Mouse (Mus musculus): Measurements from ENCODE around the gene Prdx2.

DNA sequence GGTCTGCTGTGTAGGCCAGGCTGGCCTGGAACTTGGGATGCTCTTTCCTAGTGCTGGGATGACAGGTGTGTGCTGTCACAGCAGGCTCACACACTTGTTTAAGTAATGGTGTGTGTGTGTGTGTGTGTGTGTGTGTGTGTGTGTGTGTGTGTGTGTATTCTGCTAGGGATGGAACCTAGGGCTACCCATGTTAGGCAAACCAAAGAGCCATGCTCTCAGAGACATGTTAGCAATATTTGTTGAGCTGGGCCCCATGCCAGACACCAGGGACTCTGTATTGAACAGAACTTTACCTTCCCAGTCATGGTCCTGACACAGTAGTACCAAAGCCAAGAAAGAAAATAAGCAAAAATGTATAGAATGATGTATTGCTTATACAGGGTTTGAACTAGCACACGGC is 41.9 kb upstream of the Prdx2 start:
- TF ChIP-seq TAL1 (IDR thresholded peaks at IDR 0.05; ENCODE audit: low read length): no peak
- TF ChIP-seq GATA1 (IDR thresholded peaks at IDR 0.05; ENCODE audit: low read length): no peak

Measured in erythroblast, embryonic 14.5 days (primary cell).